Mouse (Mus musculus): Measurements from ENCODE around the gene Camkv. TPM values are rescaled to one million over a fixed set of nuclear protein-coding genes. Genes with fewer than 3 reads are reported as not detected.

The Camkv gene
- polyA plus RNA-seq, 1 experiment = 0.01 TPM

GRCm38 (mm10) chr9:107904726-107905125 lies 30.7 kb upstream of the Camkv start:
- TF ChIP-seq GATA1 (IDR thresholded peaks at IDR 0.05; ENCODE audit: low read length) (no peak), TAL1 (IDR thresholded peaks at IDR 0.05; ENCODE audit: low read length) (no peak)
- H3K9me3 ChIP-seq (ENCODE audit: control insufficient read depth, low read length) = no peaks in the 10 kb centered on the region
- no peak overlapping the region for H3K4me3 ChIP-seq (replicated peaks)
- peaks cover 27% of the 10 kb centered on the region for H3K36me3 ChIP-seq (ENCODE audit: control insufficient read depth)
- H3K4me1 ChIP-seq (ENCODE audit: control insufficient read depth) = peaks cover 62% of the 10 kb centered on the region
- H3K27me3 ChIP-seq (ENCODE audit: control insufficient read depth) = peaks cover 8% of the 10 kb centered on the region

- H3K9me3 ChIP-seq (ENCODE audit: control insufficient read depth, low read length) = no peaks in the 10 kb centered on the region
- TF ChIP-seq GATA1 (IDR thresholded peaks at IDR 0.05; ENCODE audit: low read length) = no peak
- no peak for TF ChIP-seq TAL1 (IDR thresholded peaks at IDR 0.05; ENCODE audit: low read length)
- H3K27me3 ChIP-seq (ENCODE audit: control insufficient read depth) = peaks cover 3% of the 10 kb centered on the region
- H3K4me3 ChIP-seq (replicated peaks) = peak within 1 kb of the TSS; percentile 60
- H3K36me3 ChIP-seq (ENCODE audit: control insufficient read depth) = peaks cover 13% of the 10 kb centered on the region
- H3K4me1 ChIP-seq (ENCODE audit: control insufficient read depth) = peaks cover 54% of the 10 kb centered on the region
Observed at GRCm38 (mm10) chr9:107906252-107906966, 29.1 kb upstream of the Camkv start, which contains the start of gene Mst1r. Gene Mst1r (plus strand): TSS chr9:107906873.

GRCm38 (mm10) chr9:107906967-107907800 lies 28.3 kb upstream of the Camkv start:
- peaks cover 50% of the 10 kb centered on the region for H3K4me1 ChIP-seq (ENCODE audit: control insufficient read depth)
- peaks cover 6% of the 10 kb centered on the region for H3K36me3 ChIP-seq (ENCODE audit: control insufficient read depth)
- peaks cover 2% of the 10 kb centered on the region; the same call in 1 of the 2 replicates for H3K27me3 ChIP-seq (ENCODE audit: control insufficient read depth)
- TF ChIP-seq TAL1 (IDR thresholded peaks at IDR 0.05; ENCODE audit: low read length) = no peak
- TF ChIP-seq GATA1 (IDR thresholded peaks at IDR 0.05; ENCODE audit: low read length) = no peak
- peak overlapping the region; percentile 60 for H3K4me3 ChIP-seq (replicated peaks)
- H3K9me3 ChIP-seq (ENCODE audit: control insufficient read depth, low read length) = no peaks in the 10 kb centered on the region

DNA sequence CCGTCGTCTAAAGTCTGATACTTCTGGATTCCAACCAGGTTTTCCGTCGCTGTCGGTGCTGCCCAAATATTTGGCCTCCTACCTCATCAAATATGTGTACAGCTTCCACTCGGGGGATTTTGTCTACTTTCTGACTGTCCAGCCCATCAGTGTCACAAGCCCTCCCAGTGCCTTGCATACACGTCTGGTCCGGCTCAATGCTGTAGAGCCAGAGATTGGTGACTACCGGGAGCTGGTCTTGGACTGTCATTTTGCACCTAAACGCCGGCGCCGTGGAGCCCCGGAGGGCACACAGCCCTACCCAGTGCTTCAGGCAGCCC lies 27.7 kb upstream of the Camkv start:
- Histone ChIP-seq H3K27me3 (ENCODE audit: control insufficient read depth) (peaks cover 2% of the 10 kb centered on the region; the same call in 1 of the 2 replicates), H3K4me1 (ENCODE audit: control insufficient read depth) (peaks cover 50% of the 10 kb centered on the region), H3K4me3 (replicated peaks) (no peak overlapping the region), H3K9me3 (ENCODE audit: control insufficient read depth, low read length) (no peaks in the 10 kb centered on the region), H3K36me3 (ENCODE audit: control insufficient read depth) (peaks cover 1% of the 10 kb centered on the region)
- TF ChIP-seq TAL1 (IDR thresholded peaks at IDR 0.05; ENCODE audit: low read length) (no peak), GATA1 (IDR thresholded peaks at IDR 0.05; ENCODE audit: low read length) (no peak)

- no peaks in the 10 kb centered on the region; the same call in 1 of the 2 replicates for H3K36me3 ChIP-seq (ENCODE audit: control insufficient read depth)
- H3K4me3 ChIP-seq (replicated peaks) = no peak overlapping the region
- H3K4me1 ChIP-seq (ENCODE audit: control insufficient read depth) = peaks cover 49% of the 10 kb centered on the region
- H3K9me3 ChIP-seq (ENCODE audit: control insufficient read depth, low read length) = no peaks in the 10 kb centered on the region
- TF ChIP-seq TAL1 (IDR thresholded peaks at IDR 0.05; ENCODE audit: low read length) (no peak), GATA1 (IDR thresholded peaks at IDR 0.05; ENCODE audit: low read length) (no peak)
- peaks cover 2% of the 10 kb centered on the region; the same call in 1 of the 2 replicates for H3K27me3 ChIP-seq (ENCODE audit: control insufficient read depth)
Observed at GRCm38 (mm10) chr9:107908410-107909158, 26.9 kb upstream of the Camkv start.

DNA sequence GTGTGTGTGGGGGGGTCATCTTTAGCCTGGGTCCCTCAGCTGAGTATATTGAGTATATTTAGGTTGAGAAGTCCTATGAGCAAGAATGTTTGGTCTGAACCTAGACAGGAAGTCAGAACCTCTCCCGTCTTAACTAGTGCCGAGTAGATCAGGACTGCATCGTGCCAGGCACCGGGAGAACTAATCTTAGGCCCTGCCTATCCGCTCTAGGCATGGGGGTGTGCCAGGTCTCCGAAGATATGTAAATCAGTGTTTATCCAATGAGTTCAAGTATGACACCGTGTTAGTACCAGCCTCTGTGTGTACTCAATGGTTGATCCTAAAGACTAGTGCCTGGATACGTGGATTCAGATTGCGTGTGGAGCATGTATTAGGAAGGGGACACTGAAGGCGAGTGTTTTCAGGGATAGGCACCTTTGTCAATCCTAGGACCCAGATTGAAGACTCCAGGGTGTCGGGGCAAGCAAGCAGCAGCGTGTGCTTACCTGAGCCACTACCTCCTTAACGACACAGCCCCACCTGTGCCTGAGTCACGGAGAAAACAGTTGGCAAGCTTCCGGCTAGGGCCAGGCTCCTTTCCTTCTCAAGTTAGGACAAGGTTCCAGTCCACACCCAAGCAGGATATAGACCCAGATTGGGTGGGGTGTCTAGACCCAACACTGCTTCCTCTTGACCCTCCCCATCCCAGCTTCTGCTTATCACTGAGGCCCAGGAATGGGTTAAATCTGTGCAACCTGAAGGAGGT lies 25.3 kb upstream of the Camkv start:
- no peaks in the 10 kb centered on the region for H3K9me3 ChIP-seq (ENCODE audit: control insufficient read depth, low read length)
- no peaks in the 10 kb centered on the region; the same call in 1 of the 2 replicates for H3K36me3 ChIP-seq (ENCODE audit: control insufficient read depth)
- H3K4me1 ChIP-seq (ENCODE audit: control insufficient read depth) = peaks cover 53% of the 10 kb centered on the region
- peaks cover 2% of the 10 kb centered on the region; the same call in 1 of the 2 replicates for H3K27me3 ChIP-seq (ENCODE audit: control insufficient read depth)
- no peak for TF ChIP-seq TAL1 (IDR thresholded peaks at IDR 0.05; ENCODE audit: low read length)
- no peak for TF ChIP-seq GATA1 (IDR thresholded peaks at IDR 0.05; ENCODE audit: low read length)
- no peak overlapping the region for H3K4me3 ChIP-seq (replicated peaks)

DNA sequence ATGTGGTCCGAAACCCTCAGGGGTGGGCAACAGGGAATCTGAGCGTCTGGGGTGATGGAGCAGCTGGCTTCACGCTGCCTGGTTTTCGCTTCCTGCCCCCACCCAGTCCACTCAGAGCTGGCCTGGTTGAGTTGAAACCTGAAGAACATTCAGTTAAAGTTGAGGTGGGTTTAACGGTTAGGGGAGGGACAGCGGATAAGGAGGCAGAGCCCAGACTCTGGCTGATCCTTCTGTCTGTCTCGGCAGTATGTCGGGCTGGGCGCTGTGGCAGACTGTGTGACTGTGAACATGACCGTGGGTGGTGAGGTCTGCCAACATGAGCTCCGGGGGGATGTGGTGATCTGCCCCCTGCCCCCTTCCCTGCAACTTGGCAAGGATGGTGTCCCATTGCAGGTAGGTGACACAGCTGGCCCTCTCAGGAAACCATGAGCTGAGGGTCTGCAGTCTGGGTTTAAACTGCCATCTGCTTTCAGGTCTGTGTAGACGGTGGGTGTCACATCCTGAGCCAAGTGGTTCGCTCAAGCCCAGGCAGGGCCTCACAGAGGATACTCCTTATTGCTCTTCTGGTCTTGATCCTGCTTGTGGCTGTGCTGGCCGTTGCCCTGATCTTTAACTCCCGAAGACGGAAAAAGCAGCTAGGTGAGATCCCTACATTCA lies 20.6 kb upstream of the Camkv start:
- Histone ChIP-seq H3K4me3 (replicated peaks) (peak overlapping the region; percentile 36), H3K4me1 (ENCODE audit: control insufficient read depth) (peaks cover 28% of the 10 kb centered on the region), H3K27me3 (ENCODE audit: control insufficient read depth) (no peaks in the 10 kb centered on the region), H3K9me3 (ENCODE audit: control insufficient read depth, low read length) (no peaks in the 10 kb centered on the region), H3K36me3 (ENCODE audit: control insufficient read depth) (peaks cover 6% of the 10 kb centered on the region)
- TF ChIP-seq GATA1 (IDR thresholded peaks at IDR 0.05; ENCODE audit: low read length) = no peak
- no peak for TF ChIP-seq TAL1 (IDR thresholded peaks at IDR 0.05; ENCODE audit: low read length)
